Mouse (Mus musculus): ENCODE data around the gene Ppp1r32.

GRCm38 (mm10) chr19:10431410-10431809 is 51.3 kb downstream of the Ppp1r32 start:
- no peak for TF ChIP-seq MAFK (IDR thresholded peaks at IDR 0.05; ENCODE audit: insufficient read depth, low read depth, low read length)
- TF ChIP-seq HCFC1 (IDR thresholded peaks at IDR 0.05; ENCODE audit: borderline replicate concordance, insufficient read depth, low read length): no peak

Measured in ES-E14 (cell line).